Mouse (Mus musculus) CH12.LX (cell line): ENCODE data around the gene Nhlrc4.

Source experiments
- CTCF ChIP-seq, 2 experiments: IDR thresholded peaks in 1 of 2; conservative IDR thresholded peaks in 1 of 2; 2 replicates each; pipeline ENCODE4 v1.5.1; 2011 to 2012; ENCODE audit warnings: low read depth in 2 of 2, low read length in 2 of 2, improper control_type of control experiment in 1 of 2, inconsistent platforms in 1 of 2, mild to moderate bottlenecking in 1 of 2, moderate library complexity in 1 of 2
- ELF1 ChIP-seq: IDR thresholded peaks from 2 replicates; pipeline ENCODE4 v1.6.1; 2014; ENCODE audit warnings: low read depth, mild to moderate bottlenecking, inconsistent platforms, low read length, improper control_type of control experiment
- MAX ChIP-seq: IDR thresholded peaks from 2 replicates; pipeline ENCODE4 v1.6.1; 2011; ENCODE audit warnings: low read length, improper control_type of control experiment
- POLR2A ChIP-seq: IDR thresholded peaks from 2 replicates; pipeline ENCODE4 v1.6.1; 2011; ENCODE audit warnings: low read depth, mild to moderate bottlenecking, improper control_type of control experiment, low read length
- ZC3H11A ChIP-seq: IDR thresholded peaks from 2 replicates; pipeline ENCODE4 v1.6.1; 2012; ENCODE audit warnings: low read depth, mild to moderate bottlenecking, inconsistent platforms, low read length, improper control_type of control experiment

DNA sequence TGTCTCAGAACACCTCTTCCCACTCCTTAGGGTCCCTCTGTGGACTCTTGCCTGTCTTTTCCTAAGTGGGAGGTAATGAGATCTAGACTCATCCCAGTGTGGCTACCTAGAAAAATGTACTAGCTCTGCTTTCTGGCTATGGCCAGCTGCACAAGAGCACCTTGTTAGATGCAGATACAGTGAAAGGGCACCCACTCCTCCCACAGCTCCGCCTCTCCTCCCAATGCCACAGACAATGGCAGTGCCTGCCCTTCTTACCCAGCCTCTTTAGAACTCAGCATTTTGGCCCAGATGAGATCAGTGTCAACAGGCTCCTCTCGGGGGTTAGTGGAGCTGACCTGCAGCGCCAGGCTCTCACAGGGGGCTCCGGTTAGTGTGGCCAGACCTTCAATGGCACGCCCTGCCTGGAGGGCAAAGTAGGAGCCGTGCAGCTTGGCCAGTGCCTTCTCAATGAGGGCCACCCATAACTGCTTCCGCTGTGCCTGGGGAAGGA is 17.7 kb upstream of the Nhlrc4 start:
- TF ChIP-seq POLR2A (no peak), CTCF (conservative IDR thresholded peaks at IDR 0.05 in 1 of 2, IDR thresholded peaks at IDR 0.05 in 1 of 2; ENCODE audit: low read depth in 2 of 2, low read length in 2 of 2) (no peak), ZC3H11A (no peak), MAX (no peak), ELF1 (no peak)
